Mouse (Mus musculus) liver, adult 2 months (tissue): ENCODE measurements around the gene Prr7.

Experiments
- CTCF ChIP-seq: fragments of 200-500 bp; IDR thresholded peaks from 2 replicates; pipeline ENCODE4 v1.5.1; 2011; ENCODE audit warnings: low read depth, low read length, control low read depth
- POLR2A ChIP-seq: fragments of 200-500 bp; IDR thresholded peaks from 2 replicates; pipeline ENCODE4 v1.6.1; 2011; ENCODE audit warnings: low read length, control low read depth; ENCODE audit not compliant: insufficient read depth; ENCODE audit errors: extremely low read depth

DNA sequence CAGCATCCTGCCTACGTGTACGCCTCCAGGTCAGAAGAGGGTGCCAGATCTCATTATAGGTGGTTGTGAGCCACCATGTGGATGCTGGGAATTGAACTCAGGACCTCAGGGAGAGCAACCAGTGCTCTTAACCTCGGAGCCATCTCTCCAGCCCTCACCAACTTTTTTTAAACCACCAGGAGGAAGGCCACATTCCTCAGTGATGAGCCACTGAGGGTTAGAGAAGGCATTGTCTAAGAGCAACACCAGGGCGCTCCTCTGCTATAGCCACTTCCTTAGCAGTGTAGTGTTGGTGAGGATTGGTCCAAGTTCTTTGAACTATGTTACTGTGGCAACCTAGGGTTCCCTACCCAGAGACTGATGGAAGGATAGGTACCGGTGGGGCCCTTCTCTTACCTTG is 11.7 kb downstream of the Prr7 start:
- TF ChIP-seq CTCF = no peak
- no peak for TF ChIP-seq POLR2A
